Mouse (Mus musculus) intestine, embryonic 14.5 days (tissue): Measurements from ENCODE around the gene Pax4. TPM values are rescaled to one million over a fixed set of nuclear protein-coding genes. Genes with fewer than 3 reads are reported as not detected.

Experiments
- ATAC-seq: fragments of 200-750 bp; cut with Nextera tagmentation; replicated peaks from 2 replicates; pipeline ENCODE4 v1.8.0; 2017; ENCODE audit warnings: low read depth, moderate number of reproducible peaks, moderate TSS enrichment, moderate library complexity; ENCODE audit not compliant: low FRiP score, low TSS enrichment
- DNase-seq: peaks from one replicate; pipeline ENCODE4 v3.0.0-alpha.2; 2018; ENCODE audit warnings: low spot score
- H3K27ac ChIP-seq: fragments of 300-500 bp; sonication (generic); 2 replicates; pipeline ENCODE4 v1.5.1; 2014; ENCODE audit warnings: low read depth, mild to moderate bottlenecking, control low read depth
- H3K27me3 ChIP-seq: fragments of 300-500 bp; sonication (generic); replicated peaks from 2 replicates; pipeline ENCODE4 v1.6.1; 2014; ENCODE audit warnings: low read length, control low read depth; ENCODE audit not compliant: control insufficient read depth, insufficient read depth
- H3K36me3 ChIP-seq: fragments of 300-500 bp; sonication (generic); 2 replicates; pipeline ENCODE4 v1.6.1; 2014; ENCODE audit warnings: low read length, control low read depth; ENCODE audit not compliant: control insufficient read depth, insufficient read depth
- H3K4me1 ChIP-seq: fragments of 300-500 bp; sonication (generic); replicated peaks from 2 replicates; pipeline ENCODE4 v1.6.1; 2014; ENCODE audit warnings: low read length, control low read depth, mixed read lengths; ENCODE audit not compliant: control insufficient read depth, insufficient read depth
- H3K4me2 ChIP-seq: fragments of 300-500 bp; sonication (generic); 2 replicates; pipeline ENCODE4 v1.6.1; 2014; ENCODE audit warnings: low read length
- H3K4me3 ChIP-seq: fragments of 300-500 bp; sonication (generic); 2 replicates; pipeline ENCODE4 v1.5.1; 2014; ENCODE audit warnings: low read depth, low read length, control low read depth, mixed read lengths
- H3K9ac ChIP-seq: fragments of 300-500 bp; sonication (generic); 2 replicates; pipeline ENCODE4 v1.6.1; 2014; ENCODE audit warnings: mild to moderate bottlenecking, low read length
- H3K9me3 ChIP-seq: fragments of 300-500 bp; sonication (generic); 2 replicates; pipeline ENCODE4 v1.6.1; 2016; ENCODE audit warnings: low read length, control low read depth; ENCODE audit not compliant: control insufficient read depth
- WGBS: fragments of 180-500 bp; shearing (Covaris S2); extraction: QIAGEN DNeasy Blood & Tissue Kit; methylation state at CpG from one replicate; pipeline ENCODE4 v1.1.7; 2014; 5-methylcytosine and 5-hydroxymethylcytosine counted together
- polyA plus RNA-seq: library from polyadenylated mRNA; unstranded; fragments of >200 nt; fragmentation: Nextera tagmentation; extraction: Ambion mirVana; gene quantifications from 2 replicates; pipeline ENCODE4 v1.2.1, GENCODE M21; 2014

Pax4 gene
- polyA plus RNA-seq, 1 experiment from 2014 or later, result 3.3 TPM

- no peak overlapping the region for H3K9ac ChIP-seq
- H3K4me2 ChIP-seq, result no peak overlapping the region
- no peak overlapping the region for H3K4me3 ChIP-seq
- ATAC-seq (no peak), DNase-seq (no peak)
- H3K36me3 ChIP-seq, result no peaks in the 10 kb centered on the region
- no peaks in the 10 kb centered on the region for H3K9me3 ChIP-seq
- H3K4me1 ChIP-seq, result no peaks in the 10 kb centered on the region
- no peak overlapping the region for H3K27ac ChIP-seq
- 6% methylated on average over 5 of the region's 5 CpGs for WGBS
- no peaks in the 10 kb centered on the region for H3K27me3 ChIP-seq
Measured at GRCm38 (mm10) chr6:28460534-28460933, 11.4 kb upstream of the Pax4 start.

DNA sequence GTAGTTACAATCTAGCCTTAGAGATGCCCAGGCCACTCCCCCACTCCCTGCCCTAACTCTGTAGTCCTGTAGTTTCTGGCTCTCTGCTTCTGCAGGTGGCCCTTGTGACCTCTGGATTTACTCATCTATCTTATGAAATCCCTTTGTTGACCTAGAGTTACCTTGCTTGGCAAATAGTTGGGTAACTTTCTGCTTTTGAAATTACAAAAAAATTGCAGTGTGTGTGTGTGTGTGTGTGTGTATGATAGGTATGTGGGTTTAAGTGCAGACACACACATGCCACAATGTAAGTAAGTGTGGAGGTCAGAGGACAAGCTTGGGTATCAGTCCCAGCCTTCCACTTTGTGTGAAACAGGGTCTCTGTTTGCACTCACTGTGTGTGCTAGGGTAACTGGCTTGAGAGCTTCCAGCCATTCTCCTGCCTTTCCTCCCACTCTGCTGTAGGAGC lies 10.1 kb upstream of the Pax4 start:
- no peak for ATAC-seq
- no peak overlapping the region for H3K9ac ChIP-seq

DNA sequence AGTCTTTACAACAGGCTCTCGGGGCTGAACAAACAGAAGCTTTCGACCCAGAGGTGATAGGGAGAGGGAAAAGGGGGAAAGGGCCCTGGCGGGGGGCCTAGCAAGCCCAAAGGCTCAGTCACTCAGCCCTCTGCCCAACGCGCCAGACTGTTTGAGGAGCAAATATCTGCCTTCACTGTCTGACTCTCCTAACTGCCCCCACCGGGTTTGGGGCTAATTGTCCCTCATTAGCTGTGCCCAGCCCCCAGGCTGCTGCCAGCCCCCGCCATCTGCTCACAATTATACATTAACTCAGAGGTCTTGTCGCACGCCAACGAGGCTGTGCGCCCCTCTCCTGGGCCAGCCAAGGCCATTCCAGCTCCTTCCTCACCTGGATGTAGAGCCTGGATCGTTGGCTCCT lies 1.8 kb upstream of the Pax4 start:
- no peak overlapping the region for H3K4me3 ChIP-seq
- H3K36me3 ChIP-seq, result no peaks in the 10 kb centered on the region
- H3K27ac ChIP-seq, result no peak overlapping the region
- H3K9ac ChIP-seq, result no peak overlapping the region
- peaks cover 31% of the 10 kb centered on the region for H3K27me3 ChIP-seq
- H3K4me1 ChIP-seq, result no peaks in the 10 kb centered on the region
- H3K9me3 ChIP-seq, result no peaks in the 10 kb centered on the region
- ATAC-seq, result no peak
- DNase-seq, result no peak
- 1% methylated on average over 12 of the region's 12 CpGs for WGBS
- no peak overlapping the region for H3K4me2 ChIP-seq

More for the DNA sequence above, 10.1 kb upstream of the Pax4 start:
- no peak overlapping the region for H3K4me2 ChIP-seq
- H3K27me3 ChIP-seq, result no peaks in the 10 kb centered on the region; the same call in 1 of the 2 replicates
- no peaks in the 10 kb centered on the region for H3K4me1 ChIP-seq
- H3K9me3 ChIP-seq, result no peaks in the 10 kb centered on the region
- DNase-seq, result no peak
- no peaks in the 10 kb centered on the region for H3K36me3 ChIP-seq
- no peak overlapping the region for H3K4me3 ChIP-seq
- no peak overlapping the region for H3K27ac ChIP-seq

DNA sequence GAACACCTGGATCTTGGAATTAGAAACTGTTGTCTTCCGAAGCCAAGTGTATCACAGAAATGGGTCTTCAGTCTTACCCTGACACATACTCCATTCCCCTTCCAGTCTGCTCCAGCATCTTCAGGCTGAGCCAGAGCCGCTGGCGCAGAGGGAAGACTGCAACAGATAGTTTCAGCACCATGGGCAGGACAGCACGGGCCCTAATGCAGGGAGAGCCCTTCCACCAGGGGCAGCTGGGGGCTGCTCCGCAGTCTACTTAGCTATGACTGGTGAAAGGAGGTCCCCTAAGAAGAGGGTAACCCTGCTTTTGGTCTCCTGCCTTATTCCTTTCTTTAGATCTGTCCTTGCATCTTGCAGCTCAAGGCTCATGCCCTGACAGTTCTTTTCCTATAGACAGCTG lies 1.3 kb upstream of the Pax4 start:
- WGBS, result 16% methylated on average over 5 of the region's 5 CpGs
- Histone ChIP-seq H3K36me3 (no peaks in the 10 kb centered on the region), H3K4me2 (no peak overlapping the region), H3K4me1 (no peaks in the 10 kb centered on the region), H3K27ac (no peak overlapping the region), H3K27me3 (peaks cover 31% of the 10 kb centered on the region), H3K9ac (no peak overlapping the region), H3K9me3 (no peaks in the 10 kb centered on the region), H3K4me3 (no peak overlapping the region)
- ATAC-seq, result no peak
- no peak for DNase-seq

GRCm38 (mm10) chr6:28447937-28448336 lies 1.2 kb downstream of the Pax4 start:
- no peak overlapping the region for H3K27ac ChIP-seq
- 88% methylated on average over 7 of the region's 7 CpGs for WGBS
- DNase-seq, result no peak

GRCm38 (mm10) chr6:28431538-28431855 lies 17.7 kb downstream of the Pax4 start:
- Histone ChIP-seq H3K36me3 (0 out of 2 replicates have a peak, but pooled peaks cover 4% of the 10 kb centered on the region), H3K27me3 (no peaks in the 10 kb centered on the region), H3K4me1 (no peaks in the 10 kb centered on the region), H3K9ac (no peak overlapping the region), H3K4me3 (no peak overlapping the region), H3K27ac (no peak overlapping the region), H3K4me2 (no peak overlapping the region), H3K9me3 (no peaks in the 10 kb centered on the region)
- 64% methylated on average over 6 of the region's 6 CpGs for WGBS
- ATAC-seq (no peak), DNase-seq (no peak)

More at GRCm38 (mm10) chr6:28447937-28448336, 1.2 kb downstream of the Pax4 start:
- ATAC-seq, result no peak
- H3K4me3 ChIP-seq, result no peak overlapping the region
- peaks cover 27% of the 10 kb centered on the region for H3K27me3 ChIP-seq
- H3K9ac ChIP-seq, result no peak overlapping the region
- no peaks in the 10 kb centered on the region for H3K9me3 ChIP-seq
- H3K36me3 ChIP-seq, result no peaks in the 10 kb centered on the region
- no peaks in the 10 kb centered on the region for H3K4me1 ChIP-seq
- H3K4me2 ChIP-seq, result no peak overlapping the region

DNA sequence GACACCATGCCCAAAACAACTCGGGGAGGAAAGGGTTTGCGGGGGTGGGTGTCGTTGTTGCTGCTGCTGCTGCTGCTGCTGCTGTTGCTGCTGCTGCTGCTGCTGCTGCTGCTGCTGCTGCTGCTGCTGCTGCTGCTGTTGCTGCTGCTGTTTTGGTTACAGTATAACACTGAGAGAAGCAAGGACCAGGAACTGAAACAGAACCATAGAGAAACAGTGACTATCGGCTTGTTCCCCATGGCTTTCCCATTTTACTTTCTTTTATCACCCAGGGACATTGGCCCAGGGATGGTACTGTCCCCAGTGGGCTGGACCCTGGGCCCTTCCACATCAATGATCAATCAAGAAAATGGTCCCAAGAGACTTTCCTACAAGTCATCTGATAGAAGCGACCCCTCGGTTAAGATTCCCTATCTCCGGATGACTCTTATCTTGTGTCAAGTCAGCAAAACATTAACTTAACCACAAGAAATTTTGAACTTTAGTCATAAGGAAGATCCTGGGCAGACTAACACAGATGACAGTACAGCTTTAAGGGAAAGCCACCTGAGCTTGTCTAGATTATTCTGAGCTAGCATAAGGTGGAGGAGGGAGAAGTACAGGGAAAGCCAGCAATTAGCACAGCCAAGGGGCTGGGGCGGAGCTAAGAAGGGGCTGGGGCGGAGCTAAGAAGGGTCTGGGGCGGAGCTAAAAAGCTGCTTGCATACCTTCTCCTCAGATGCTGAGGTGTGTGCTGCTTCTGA lies 18.2 kb downstream of the Pax4 start:
- Histone ChIP-seq H3K9me3 (no peaks in the 10 kb centered on the region), H3K27me3 (no peaks in the 10 kb centered on the region), H3K4me1 (no peaks in the 10 kb centered on the region), H3K9ac (no peak overlapping the region), H3K4me2 (no peak overlapping the region), H3K4me3 (no peak overlapping the region), H3K36me3 (peaks cover 8% of the 10 kb centered on the region; the same call in 1 of the 2 replicates), H3K27ac (no peak overlapping the region)
- DNase-seq, result no peak
- 74% methylated on average over 10 of the region's 10 CpGs for WGBS
- ATAC-seq, result no peak

- Histone ChIP-seq H3K4me3 (no peak overlapping the region), H3K27ac (no peak overlapping the region), H3K9me3 (no peaks in the 10 kb centered on the region), H3K27me3 (no peaks in the 10 kb centered on the region), H3K4me1 (peaks cover 3% of the 10 kb centered on the region; the same call in 1 of the 2 replicates), H3K9ac (no peak overlapping the region), H3K36me3 (peaks cover 18% of the 10 kb centered on the region), H3K4me2 (no peak overlapping the region)
- no peak for DNase-seq
- 84% methylated on average over 11 of the region's 11 CpGs for WGBS
- ATAC-seq, result no peak
Measured at GRCm38 (mm10) chr6:28429870-28430269, 19.3 kb downstream of the Pax4 start.

DNA sequence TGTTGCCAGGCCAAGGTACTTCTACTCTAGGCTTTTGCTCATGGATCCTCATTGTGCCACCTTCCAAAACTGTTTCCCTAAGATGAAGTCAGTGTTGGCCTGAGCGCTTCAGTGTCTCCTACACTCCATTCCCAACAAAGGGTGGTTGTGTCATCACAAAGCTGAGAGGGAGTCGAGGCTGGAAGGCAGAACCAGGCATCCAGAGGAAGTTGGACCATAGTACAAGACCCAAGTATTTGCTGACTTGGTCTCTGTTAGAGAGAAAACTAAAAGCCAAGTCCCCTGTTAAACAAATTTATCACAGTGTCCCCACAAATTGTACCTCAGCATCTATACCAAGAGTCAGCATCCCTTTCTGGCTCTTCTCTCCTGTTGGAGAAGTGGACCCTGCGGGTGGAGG lies 20.9 kb downstream of the Pax4 start, which contains the start of gene Gcc1:
Gene Gcc1, minus strand, starts transcription at position 101 of the 400 bp plus-strand sequence.
- Histone ChIP-seq H3K36me3 (peaks cover 18% of the 10 kb centered on the region), H3K27me3 (no peaks in the 10 kb centered on the region), H3K4me1 (peaks cover 10% of the 10 kb centered on the region; the same call in 1 of the 2 replicates), H3K4me2 (no peak within 1 kb of the TSS), H3K4me3 (no peak within 1 kb of the TSS), H3K9ac (no peak within 1 kb of the TSS), H3K27ac (no peak within 1 kb of the TSS), H3K9me3 (no peaks in the 10 kb centered on the region)
- 85% methylated on average over 3 of the region's 3 CpGs for WGBS
- DNase-seq (no peak), ATAC-seq (no peak)
